Mouse (Mus musculus): ENCODE results near the gene D1Ertd622e. TPM values are rescaled to one million over a fixed set of nuclear protein-coding genes. Genes with fewer than 3 reads are reported as not detected.
"Not testable (repeated sequence)": the region's sequence is repeated elsewhere in the genome, so short reads cannot be mapped to it uniquely, and the experiment has no call there.

The D1Ertd622e gene
- polyA plus RNA-seq, 1 experiment from 2014 or later, result 64.9 TPM

DNA sequence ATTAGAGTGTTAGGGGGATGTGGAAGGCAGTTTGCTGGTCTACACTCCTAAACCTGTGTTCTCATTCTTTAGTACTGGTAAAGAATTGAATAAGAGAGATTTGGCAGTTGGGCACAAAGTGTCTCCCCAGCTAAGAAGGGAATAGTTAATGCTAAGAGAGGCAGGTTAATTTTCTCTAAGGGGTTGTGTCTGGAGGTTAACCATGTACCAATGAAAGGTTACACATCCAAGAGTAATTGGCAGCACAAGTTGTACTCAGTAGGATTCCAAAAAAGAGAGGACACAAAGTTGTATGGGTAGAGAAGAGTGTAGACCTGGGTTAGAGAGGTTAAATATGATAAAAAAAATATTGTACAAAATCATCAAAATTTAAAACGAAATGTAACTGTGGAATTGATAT, 58.5 kb downstream of the D1Ertd622e start:
- Histone ChIP-seq H3K9ac (replicated peaks; ENCODE audit: low read depth, low read length) (no peak overlapping the region), H3K4me3 (replicated peaks; ENCODE audit: low read length) (no peak overlapping the region), H3K4me1 (replicated peaks; ENCODE audit: control insufficient read depth, insufficient read depth, low read length) (no peaks in the 10 kb centered on the region), H3K9me3 (ENCODE audit: control insufficient read depth, low read length) (no peaks in the 10 kb centered on the region), H3K4me2 (ENCODE audit: low read length) (no peak overlapping the region), H3K36me3 (ENCODE audit: control insufficient read depth, insufficient read depth) (no peaks in the 10 kb centered on the region), H3K27ac (ENCODE audit: low read length) (no peak overlapping the region), H3K27me3 (replicated peaks; ENCODE audit: control insufficient read depth, insufficient read depth, low read length) (no peaks in the 10 kb centered on the region)
- 71% methylated on average over 1 of the region's 1 CpGs for WGBS
- no peak for ATAC-seq

DNA sequence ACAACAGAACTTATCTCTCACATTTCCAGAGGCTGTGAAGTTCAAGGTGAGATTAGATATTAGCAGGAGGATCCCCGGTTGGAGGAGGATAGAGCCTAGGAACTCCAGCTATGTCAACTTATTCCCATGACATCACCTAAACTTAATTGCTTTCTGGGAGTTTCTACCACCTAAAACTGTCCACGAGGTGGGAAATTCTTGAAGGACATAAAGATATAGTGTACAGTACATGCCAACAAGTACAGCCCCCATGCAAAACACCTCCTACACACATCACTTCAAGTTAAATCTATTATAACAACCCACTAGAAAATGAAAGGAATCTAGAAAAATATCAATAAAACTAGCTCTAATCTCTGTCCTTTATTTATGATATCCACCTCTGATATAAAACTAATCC, 61.5 kb downstream of the D1Ertd622e start:
- ATAC-seq, result no peak
- WGBS, result 83% methylated on average over 2 of the region's 2 CpGs

DNA sequence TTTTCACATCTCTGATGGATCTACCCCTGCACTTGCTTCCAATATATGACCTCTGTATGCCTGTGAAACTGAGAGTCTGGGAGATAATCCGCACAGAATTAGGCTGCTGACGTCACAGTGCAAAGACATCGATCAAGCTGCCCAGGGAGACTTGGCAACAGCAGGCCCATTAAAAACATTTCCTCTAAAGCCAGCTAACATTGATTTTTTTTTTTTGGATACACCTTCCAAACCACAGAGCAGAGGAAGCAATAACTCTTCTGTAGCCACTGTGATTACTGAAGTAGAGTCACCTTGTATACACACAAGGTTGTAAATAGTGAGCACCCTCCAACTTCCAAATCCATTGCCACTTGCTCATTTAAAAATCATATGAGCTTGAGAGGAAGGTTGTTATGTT, 62.8 kb downstream of the D1Ertd622e start:
- Histone ChIP-seq H3K27me3 (replicated peaks; ENCODE audit: control insufficient read depth, insufficient read depth, low read length) (no peaks in the 10 kb centered on the region), H3K4me1 (replicated peaks; ENCODE audit: control insufficient read depth, insufficient read depth, low read length) (no peaks in the 10 kb centered on the region), H3K4me2 (ENCODE audit: low read length) (no peak overlapping the region), H3K9ac (replicated peaks; ENCODE audit: low read depth, low read length) (no peak overlapping the region), H3K9me3 (ENCODE audit: control insufficient read depth, low read length) (no peaks in the 10 kb centered on the region), H3K4me3 (replicated peaks; ENCODE audit: low read length) (no peak overlapping the region), H3K36me3 (ENCODE audit: control insufficient read depth, insufficient read depth) (no peaks in the 10 kb centered on the region), H3K27ac (ENCODE audit: low read length) (no peak overlapping the region)
- WGBS, result 79% methylated on average over 3 of the region's 3 CpGs
- ATAC-seq, result no peak

More for the DNA sequence above, 61.5 kb downstream of the D1Ertd622e start:
- no peak overlapping the region for H3K9ac ChIP-seq (replicated peaks; ENCODE audit: low read depth, low read length)
- no peaks in the 10 kb centered on the region for H3K36me3 ChIP-seq (ENCODE audit: control insufficient read depth, insufficient read depth)
- no peak overlapping the region for H3K4me3 ChIP-seq (replicated peaks; ENCODE audit: low read length)
- H3K4me2 ChIP-seq (ENCODE audit: low read length), result no peak overlapping the region
- H3K9me3 ChIP-seq (ENCODE audit: control insufficient read depth, low read length), result no peaks in the 10 kb centered on the region
- no peaks in the 10 kb centered on the region for H3K4me1 ChIP-seq (replicated peaks; ENCODE audit: control insufficient read depth, insufficient read depth, low read length)
- H3K27ac ChIP-seq (ENCODE audit: low read length), result no peak overlapping the region
- H3K27me3 ChIP-seq (replicated peaks; ENCODE audit: control insufficient read depth, insufficient read depth, low read length), result no peaks in the 10 kb centered on the region

DNA sequence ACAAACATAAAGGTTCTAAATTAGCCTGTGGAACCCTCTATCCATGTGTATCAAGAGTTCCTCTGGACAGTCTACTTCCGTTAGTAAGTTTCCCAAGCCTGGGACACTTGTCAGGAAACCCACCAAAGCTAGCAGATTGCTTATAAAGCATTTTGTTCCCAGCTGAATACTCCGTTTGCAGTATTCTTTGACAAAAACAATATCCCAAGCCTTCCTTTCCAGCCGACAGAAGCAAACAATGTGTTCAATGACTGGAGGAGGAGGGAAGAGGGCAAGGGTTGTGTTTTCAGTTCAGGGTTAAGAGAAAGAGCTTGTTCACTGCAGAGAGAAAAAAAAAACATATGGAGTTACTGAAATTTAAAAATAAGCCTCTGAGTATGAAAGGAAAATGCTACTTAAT, 73.3 kb downstream of the D1Ertd622e start:
- H3K4me1 ChIP-seq (replicated peaks; ENCODE audit: control insufficient read depth, insufficient read depth, low read length), result no peaks in the 10 kb centered on the region
- H3K27ac ChIP-seq (ENCODE audit: low read length), result no peak overlapping the region
- H3K36me3 ChIP-seq (ENCODE audit: control insufficient read depth, insufficient read depth), result no peaks in the 10 kb centered on the region
- no peaks in the 10 kb centered on the region for H3K9me3 ChIP-seq (ENCODE audit: control insufficient read depth, low read length)
- no peak for ATAC-seq
- no peaks in the 10 kb centered on the region for H3K27me3 ChIP-seq (replicated peaks; ENCODE audit: control insufficient read depth, insufficient read depth, low read length)
- no peak overlapping the region for H3K4me3 ChIP-seq (replicated peaks; ENCODE audit: low read length)
- no peak overlapping the region for H3K4me2 ChIP-seq (ENCODE audit: low read length)
- H3K9ac ChIP-seq (replicated peaks; ENCODE audit: low read depth, low read length), result no peak overlapping the region
- WGBS, result 10% methylated on average over 3 of the region's 3 CpGs

DNA sequence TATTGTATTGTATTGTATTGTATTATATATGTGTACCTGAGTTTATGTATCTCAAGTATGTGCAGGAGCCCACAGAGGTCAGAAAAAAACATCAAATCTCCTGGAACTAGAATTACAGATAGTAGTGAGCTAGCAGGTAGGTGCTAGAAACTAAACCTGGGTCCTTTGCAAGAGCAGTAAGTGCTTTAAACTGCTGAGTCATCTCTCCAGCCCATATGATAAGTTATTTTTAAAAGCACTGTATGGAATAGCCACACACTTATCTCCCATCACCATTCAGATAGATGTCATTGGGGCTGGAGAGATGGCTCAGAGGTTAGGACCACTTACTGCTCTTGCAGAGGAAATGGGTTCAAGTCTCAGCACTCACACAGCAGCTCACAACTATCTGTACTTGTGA, 76.8 kb downstream of the D1Ertd622e start:
- Histone ChIP-seq H3K36me3 (ENCODE audit: control insufficient read depth, insufficient read depth) (no peaks in the 10 kb centered on the region), H3K4me1 (replicated peaks; ENCODE audit: control insufficient read depth, insufficient read depth, low read length) (no peaks in the 10 kb centered on the region), H3K27ac (ENCODE audit: low read length) (no peak overlapping the region), H3K9me3 (ENCODE audit: control insufficient read depth, low read length) (no peaks in the 10 kb centered on the region), H3K9ac (replicated peaks; ENCODE audit: low read depth, low read length) (no peak overlapping the region), H3K4me2 (ENCODE audit: low read length) (no peak overlapping the region), H3K4me3 (replicated peaks; ENCODE audit: low read length) (no peak overlapping the region), H3K27me3 (replicated peaks; ENCODE audit: control insufficient read depth, insufficient read depth, low read length) (no peaks in the 10 kb centered on the region)
- no peak for ATAC-seq

DNA sequence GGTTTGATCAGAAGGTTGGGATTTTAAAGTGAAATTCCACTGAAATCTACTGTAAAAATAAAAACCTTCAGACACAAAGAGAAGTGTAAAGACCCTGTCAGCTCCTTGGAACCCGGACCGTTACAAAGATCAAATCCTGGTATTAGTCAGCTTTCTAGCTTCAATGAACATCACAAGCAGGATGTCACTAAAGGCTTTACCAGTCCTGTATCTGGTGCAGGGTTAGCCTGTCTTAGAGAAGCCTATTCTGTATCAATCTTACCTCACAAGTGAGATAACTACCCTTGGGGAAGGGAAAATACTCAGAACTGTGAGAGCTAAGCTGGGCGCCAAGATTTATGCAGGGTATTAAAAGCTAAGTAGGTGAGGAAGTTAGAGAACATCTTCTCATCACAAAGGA, 77.7 kb downstream of the D1Ertd622e start:
- no peak overlapping the region for H3K9ac ChIP-seq (replicated peaks; ENCODE audit: low read depth, low read length)
- no peak overlapping the region for H3K27ac ChIP-seq (ENCODE audit: low read length)
- H3K4me2 ChIP-seq (ENCODE audit: low read length), result no peak overlapping the region
- no peaks in the 10 kb centered on the region for H3K27me3 ChIP-seq (replicated peaks; ENCODE audit: control insufficient read depth, insufficient read depth, low read length)
- H3K4me1 ChIP-seq (replicated peaks; ENCODE audit: control insufficient read depth, insufficient read depth, low read length), result no peaks in the 10 kb centered on the region
- H3K9me3 ChIP-seq (ENCODE audit: control insufficient read depth, low read length), result no peaks in the 10 kb centered on the region
- no peaks in the 10 kb centered on the region for H3K36me3 ChIP-seq (ENCODE audit: control insufficient read depth, insufficient read depth)
- no peak for ATAC-seq
- no peak overlapping the region for H3K4me3 ChIP-seq (replicated peaks; ENCODE audit: low read length)
- 80% methylated on average over 3 of the region's 3 CpGs for WGBS

DNA sequence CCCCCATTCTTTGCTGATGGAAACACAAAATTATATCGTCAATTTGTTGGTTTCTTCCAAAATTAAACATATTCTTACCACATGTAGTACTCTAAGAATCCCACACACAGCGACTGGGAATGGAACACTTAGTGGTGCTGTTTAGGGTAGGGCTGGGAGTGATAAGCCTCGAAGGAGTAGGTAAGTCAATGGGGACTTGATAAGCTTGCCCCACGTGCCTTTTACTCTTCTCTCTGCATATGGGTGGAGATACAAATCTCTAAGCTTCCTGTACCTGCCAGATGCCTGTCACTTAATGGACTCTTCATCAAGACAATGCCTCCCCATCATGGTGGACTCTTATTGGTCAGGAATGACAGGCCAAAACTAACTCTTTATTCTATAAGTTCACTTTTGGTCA, 78.8 kb downstream of the D1Ertd622e start:
- Histone ChIP-seq H3K36me3 (ENCODE audit: control insufficient read depth, insufficient read depth) (no peaks in the 10 kb centered on the region), H3K27ac (ENCODE audit: low read length) (no peak overlapping the region), H3K9me3 (ENCODE audit: control insufficient read depth, low read length) (no peaks in the 10 kb centered on the region), H3K9ac (replicated peaks; ENCODE audit: low read depth, low read length) (no peak overlapping the region), H3K4me2 (ENCODE audit: low read length) (no peak overlapping the region), H3K4me3 (replicated peaks; ENCODE audit: low read length) (no peak overlapping the region), H3K27me3 (replicated peaks; ENCODE audit: control insufficient read depth, insufficient read depth, low read length) (no peaks in the 10 kb centered on the region), H3K4me1 (replicated peaks; ENCODE audit: control insufficient read depth, insufficient read depth, low read length) (no peaks in the 10 kb centered on the region)
- WGBS, result 88% methylated on average over 4 of the region's 4 CpGs
- ATAC-seq, result no peak

DNA sequence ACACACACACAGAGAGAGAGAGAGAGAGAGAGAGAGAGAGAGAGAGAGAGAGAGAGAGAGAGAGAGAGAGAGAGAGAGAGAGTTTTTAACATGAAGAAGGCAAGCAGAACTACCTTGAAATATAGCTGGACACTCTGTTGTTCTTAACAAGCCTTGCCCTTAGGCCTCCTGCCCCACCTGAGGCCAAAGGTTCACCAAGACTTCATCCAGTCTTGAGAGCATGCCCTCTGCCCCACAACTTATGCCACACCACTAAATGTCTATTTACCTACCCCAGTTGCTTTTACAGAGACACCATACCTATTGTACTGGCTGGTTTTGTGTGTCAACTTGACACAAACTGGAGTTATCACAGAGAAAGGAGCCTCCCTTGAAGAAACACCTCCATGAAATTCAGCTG, 81.2 kb downstream of the D1Ertd622e start:
- H3K9me3 ChIP-seq (ENCODE audit: control insufficient read depth, low read length); ATAC-seq; H3K9ac ChIP-seq (replicated peaks; ENCODE audit: low read depth, low read length); H3K4me1 ChIP-seq (replicated peaks; ENCODE audit: control insufficient read depth, insufficient read depth, low read length); H3K4me2 ChIP-seq (ENCODE audit: low read length); H3K36me3 ChIP-seq (ENCODE audit: control insufficient read depth, insufficient read depth); H3K27ac ChIP-seq (ENCODE audit: low read length); H3K27me3 ChIP-seq (replicated peaks; ENCODE audit: control insufficient read depth, insufficient read depth, low read length); H3K4me3 ChIP-seq (replicated peaks; ENCODE audit: low read length): not testable (repeated sequence)

DNA sequence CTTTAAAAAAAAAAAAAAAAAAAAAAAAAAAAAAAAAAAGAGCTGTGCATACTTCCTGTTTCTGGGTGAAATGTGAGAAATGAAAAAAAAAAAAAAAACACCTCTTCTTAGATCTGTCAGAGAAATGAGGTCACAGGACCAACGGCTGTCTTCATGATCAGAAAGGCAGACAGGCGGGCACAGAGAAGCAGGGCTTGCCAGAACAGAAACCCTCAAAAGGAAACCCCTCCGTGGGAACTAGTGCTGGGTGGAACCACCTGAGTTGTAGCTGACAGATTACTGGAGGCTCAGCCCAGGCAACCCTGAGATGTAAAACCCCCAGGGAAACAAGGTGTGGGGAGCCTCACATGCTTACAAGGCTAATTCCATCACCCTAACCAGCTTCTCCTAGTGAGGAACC, 81.6 kb downstream of the D1Ertd622e start:
- Histone ChIP-seq H3K27me3 (replicated peaks; ENCODE audit: control insufficient read depth, insufficient read depth, low read length) (no peaks in the 10 kb centered on the region), H3K9me3 (ENCODE audit: control insufficient read depth, low read length) (no peaks in the 10 kb centered on the region), H3K4me3 (replicated peaks; ENCODE audit: low read length) (no peak overlapping the region), H3K27ac (ENCODE audit: low read length) (no peak overlapping the region), H3K36me3 (ENCODE audit: control insufficient read depth, insufficient read depth) (no peaks in the 10 kb centered on the region), H3K4me2 (ENCODE audit: low read length) (no peak overlapping the region), H3K9ac (replicated peaks; ENCODE audit: low read depth, low read length) (no peak overlapping the region), H3K4me1 (replicated peaks; ENCODE audit: control insufficient read depth, insufficient read depth, low read length) (no peaks in the 10 kb centered on the region)
- 73% methylated on average over 3 of the region's 3 CpGs for WGBS
- no peak for ATAC-seq

DNA sequence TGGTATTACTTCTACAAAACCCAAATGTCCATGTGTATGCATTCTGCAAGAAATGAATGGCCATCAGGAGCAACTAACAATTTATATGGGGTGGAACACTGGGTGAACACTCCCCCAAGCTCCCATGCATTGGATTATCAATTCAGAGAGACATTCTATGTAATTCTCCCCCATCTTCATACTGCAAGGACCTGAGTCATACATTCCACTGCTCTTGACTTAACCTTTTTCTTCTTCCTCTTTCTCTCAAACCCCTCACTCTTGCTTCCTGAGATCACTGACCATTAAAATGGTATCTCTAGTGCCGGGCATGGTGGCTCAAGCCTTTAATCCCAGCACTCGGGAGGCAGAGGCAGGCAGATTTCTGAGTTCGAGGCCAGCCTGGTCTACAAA, 83.9 kb downstream of the D1Ertd622e start:
- ATAC-seq, result no peak
- Histone ChIP-seq H3K4me3 (replicated peaks; ENCODE audit: low read length) (no peak overlapping the region), H3K36me3 (ENCODE audit: control insufficient read depth, insufficient read depth) (no peaks in the 10 kb centered on the region), H3K27me3 (replicated peaks; ENCODE audit: control insufficient read depth, insufficient read depth, low read length) (no peaks in the 10 kb centered on the region), H3K4me1 (replicated peaks; ENCODE audit: control insufficient read depth, insufficient read depth, low read length) (no peaks in the 10 kb centered on the region), H3K9ac (replicated peaks; ENCODE audit: low read depth, low read length) (no peak overlapping the region), H3K9me3 (ENCODE audit: control insufficient read depth, low read length) (no peaks in the 10 kb centered on the region), H3K27ac (ENCODE audit: low read length) (no peak overlapping the region), H3K4me2 (ENCODE audit: low read length) (no peak overlapping the region)
- WGBS, result 96% methylated on average over 3 of the region's 3 CpGs
